Mouse (Mus musculus): ENCODE results near the gene Gng13.

Gene Gng13

DNA sequence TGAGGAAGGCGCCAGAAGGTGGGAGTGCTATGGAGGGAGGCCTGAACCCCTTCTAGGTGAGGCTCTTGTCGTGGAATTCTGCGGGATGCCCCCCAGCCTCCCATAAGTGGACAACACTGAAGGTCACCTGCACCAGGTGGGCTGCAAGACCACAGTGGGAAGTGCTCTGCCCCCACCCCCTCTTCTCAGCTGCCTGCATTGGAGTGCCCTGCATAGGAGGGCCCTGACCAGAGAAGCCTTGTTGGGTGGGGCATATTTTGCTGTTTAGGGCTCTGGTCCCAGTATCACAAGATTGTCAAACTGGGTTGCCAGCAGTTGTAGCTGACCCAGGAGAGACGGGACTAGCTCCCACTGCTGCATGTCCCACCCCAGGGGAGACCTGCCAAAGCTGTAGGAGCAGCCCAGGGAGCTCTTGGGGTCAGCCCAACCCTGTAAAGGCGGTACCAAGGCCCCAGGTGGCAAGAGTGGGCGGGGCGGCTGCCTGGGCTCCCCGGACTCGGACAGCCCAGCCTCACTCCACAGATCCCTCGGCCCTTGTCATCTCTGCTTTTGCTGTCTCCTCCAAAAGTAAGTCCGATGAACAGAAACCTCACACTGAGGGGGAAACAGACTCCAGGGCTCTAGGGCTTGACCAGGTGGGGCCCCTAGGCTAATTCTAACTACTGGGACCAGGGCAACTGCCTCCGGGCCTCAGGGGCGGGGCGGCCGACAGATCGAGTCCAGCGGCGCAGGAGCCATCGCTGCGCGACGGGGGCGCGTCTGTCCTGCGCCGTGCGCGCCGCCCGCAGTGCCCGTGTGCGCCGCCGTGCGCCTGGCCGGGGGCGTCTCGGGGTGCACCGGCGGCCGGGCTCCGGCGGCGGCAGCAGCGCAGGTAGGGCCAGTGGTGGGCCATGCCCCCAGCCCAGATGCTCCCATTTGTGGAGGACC is at the start of gene Gng13:
Gene Gng13 (plus strand): TSS at position 461 of the 927 bp plus-strand sequence.
- peak; percentile 45 for DNase-seq (ENCODE audit: low read depth, low spot score)

DNA sequence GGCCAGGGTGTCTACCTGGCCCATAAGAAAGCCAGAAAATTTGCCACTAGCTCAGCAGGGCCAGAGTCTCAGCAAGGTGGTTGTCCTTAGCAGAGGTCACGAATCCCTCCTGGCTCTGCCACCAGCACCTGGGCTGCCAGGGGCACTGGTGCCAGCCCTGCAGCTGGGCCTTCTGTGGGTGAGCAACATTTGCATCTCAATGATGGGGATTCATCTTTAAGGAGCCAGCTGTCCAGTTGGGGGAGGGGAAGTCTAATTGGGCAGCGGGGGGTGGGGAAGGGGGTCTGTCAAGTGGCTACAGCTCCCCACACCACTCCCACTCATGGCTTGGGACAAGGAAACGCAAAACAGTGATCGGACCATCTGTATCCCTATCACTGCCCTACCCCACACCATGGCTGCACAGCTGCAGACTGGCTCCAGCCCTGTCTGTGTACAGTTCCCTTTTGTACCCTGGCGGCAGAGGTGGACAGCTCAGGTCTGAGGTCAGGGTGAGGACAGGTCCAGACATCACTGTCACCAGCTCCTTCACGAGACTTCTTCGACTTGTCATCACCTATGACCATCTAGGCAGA is 48.4 kb upstream of the Gng13 start:
- DNase-seq (ENCODE audit: low read depth, low spot score): no peak

DNA sequence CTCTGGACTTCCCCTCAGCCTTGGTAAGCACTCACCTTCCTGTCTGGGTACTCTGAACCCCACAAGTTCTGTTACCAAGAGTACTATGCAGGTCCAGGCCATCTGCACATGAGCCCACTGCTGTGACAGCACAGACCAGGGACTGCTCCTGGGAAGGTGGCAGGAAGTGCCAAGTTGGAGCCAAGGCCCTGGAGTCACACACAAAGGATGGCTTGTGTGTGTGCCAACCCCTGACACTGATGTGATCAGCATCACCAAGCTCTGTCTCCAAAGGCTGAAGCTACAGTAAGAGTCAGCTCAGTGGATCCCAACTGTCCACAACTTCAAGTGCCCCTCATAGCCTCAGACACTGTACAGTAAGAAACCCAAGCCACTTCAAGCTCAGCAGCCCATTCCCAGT is 44.0 kb upstream of the Gng13 start:
- peak; percentile 83 for DNase-seq (ENCODE audit: low read depth, low spot score)

DNA sequence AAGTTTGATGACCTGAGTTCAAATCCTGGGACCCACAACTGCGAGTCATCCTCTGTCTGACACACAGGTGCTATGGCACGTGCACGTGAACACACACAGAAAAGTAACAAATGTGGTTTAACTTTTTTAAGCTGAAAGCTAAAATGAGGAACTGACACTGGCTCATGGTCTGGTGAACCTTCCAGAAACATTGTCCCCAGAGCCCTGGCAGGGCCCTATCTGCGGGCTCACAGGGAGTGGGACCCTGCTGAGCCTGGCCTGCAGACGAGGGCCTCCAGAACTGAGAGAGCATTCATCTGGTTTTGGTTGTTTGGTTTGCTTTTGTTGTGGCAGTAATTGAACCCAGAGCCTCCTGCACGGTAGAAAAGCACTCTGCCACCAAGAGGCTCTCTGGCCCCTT is 39.0 kb upstream of the Gng13 start:
- DNase-seq (ENCODE audit: low read depth, low spot score): no peak

DNA sequence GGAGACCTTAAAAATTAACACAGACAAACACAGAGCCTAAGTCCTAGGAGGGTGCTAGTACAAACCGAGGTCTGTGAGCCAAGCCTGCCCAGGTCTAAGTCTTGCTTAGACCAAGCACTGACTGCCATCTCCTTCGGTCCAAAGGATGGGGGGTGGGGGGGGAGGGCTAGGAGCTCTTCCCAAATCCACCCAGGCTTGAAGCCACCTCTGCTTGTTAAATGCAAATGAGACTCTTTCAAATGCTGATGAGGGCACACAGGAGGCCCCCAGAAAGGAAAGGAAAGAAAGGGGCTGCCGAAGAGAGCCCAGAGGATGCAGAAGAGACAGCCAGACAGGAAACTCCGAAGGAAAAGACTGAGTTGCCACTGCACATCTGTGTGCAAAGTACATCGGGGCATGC is 37.2 kb upstream of the Gng13 start:
- DNase-seq (ENCODE audit: low read depth, low spot score): no peak

DNA sequence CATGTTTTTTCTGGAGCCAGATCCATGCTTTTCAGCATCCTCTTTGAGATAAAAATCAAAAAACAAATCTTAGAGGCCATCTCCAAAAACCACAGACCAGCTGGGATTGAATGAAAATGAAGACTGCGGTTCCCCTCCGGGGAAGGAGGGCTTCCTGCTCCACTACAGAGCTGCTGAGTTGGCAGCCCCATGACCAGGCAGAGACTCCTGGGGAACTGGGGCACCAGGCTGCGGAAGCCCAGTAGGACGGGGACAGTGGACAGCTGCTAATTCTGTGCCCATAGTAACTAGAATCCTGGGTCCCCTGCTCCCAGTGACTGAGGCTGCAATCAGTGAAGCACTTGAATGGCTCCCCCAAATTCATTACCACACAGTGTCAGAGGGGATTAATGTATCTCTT is 35.3 kb upstream of the Gng13 start:
- DNase-seq (ENCODE audit: low read depth, low spot score): no peak

DNA sequence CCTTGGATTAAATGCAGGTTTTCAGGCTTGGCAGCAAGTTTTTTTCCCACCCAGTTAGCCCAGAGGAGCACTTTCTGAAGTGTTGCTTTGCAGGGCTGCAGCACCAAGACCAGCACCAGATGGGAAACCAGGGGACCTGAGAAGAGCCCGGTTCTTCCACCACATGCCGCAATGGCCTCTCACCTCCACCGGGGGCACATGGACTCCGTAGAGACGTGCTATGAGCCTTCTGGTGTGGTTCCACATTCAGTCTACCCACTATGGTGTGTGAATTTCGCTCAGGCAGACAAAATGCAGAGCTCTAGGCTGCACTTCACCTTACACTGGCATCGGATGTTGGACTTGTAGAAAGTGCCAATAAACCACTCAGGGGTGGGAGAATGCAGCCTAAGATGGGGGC is 30.6 kb upstream of the Gng13 start:
- no peak for DNase-seq (ENCODE audit: low read depth, low spot score)

DNA sequence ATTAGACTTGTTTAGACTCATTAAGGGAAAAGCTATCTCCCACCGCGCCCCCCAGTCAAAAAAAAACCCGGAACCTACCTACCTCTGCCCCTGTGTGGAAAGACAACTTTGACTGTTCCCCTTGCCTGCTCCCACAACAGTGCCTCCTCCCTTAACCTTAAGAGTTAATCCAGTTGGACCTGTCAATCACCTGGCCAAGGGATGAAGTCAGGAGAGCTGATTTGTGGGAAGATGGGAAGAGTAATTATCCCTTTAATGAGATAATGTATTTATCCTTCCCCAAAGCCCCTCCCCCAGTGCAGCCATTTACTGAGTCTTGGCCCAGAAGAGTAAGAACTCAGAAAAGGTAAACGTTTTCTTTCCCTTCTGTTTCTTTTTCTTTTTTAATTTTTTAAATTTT is 28.0 kb upstream of the Gng13 start:
- no peak for DNase-seq (ENCODE audit: low read depth, low spot score)

DNA sequence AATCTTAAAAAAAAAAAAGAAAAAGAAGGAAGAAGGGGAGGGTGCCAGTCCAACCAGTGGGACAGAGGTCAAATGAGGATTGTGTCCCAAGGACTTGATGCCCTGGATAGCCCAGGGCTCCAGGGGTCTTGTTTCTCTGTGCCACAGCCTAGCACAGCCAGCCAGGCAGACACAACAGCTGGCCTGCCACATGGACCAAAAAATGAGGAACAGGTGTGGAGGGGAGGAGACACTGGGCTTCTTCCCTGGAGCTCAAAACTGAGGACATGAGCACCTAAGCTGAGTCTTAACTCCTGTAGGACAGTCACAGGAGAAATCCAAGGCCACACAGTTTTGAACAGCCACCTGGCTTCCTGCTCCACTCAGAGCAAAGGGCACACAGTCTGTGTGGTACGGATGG is 20.7 kb upstream of the Gng13 start:
- no peak for DNase-seq (ENCODE audit: low read depth, low spot score)

DNA sequence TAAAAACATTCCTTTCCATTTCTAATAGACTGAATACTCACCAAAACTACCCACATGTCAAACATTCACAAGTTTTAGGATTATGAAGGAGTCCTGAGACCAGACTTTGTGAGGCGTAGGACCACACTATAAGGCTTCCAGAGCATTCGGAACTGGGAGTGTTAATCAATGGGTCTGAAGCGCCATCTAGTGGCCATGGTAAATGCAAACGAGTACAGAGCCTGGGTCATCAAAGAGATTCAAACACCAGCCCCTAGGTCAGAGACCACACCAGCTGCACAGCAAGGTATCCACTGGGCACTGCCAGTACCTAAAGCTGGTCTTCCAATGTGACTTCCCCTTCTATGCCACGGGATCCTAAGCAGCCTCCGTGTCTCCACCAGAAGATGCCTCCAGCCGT is 18.5 kb upstream of the Gng13 start:
- DNase-seq (ENCODE audit: low read depth, low spot score): peak; percentile 87

DNA sequence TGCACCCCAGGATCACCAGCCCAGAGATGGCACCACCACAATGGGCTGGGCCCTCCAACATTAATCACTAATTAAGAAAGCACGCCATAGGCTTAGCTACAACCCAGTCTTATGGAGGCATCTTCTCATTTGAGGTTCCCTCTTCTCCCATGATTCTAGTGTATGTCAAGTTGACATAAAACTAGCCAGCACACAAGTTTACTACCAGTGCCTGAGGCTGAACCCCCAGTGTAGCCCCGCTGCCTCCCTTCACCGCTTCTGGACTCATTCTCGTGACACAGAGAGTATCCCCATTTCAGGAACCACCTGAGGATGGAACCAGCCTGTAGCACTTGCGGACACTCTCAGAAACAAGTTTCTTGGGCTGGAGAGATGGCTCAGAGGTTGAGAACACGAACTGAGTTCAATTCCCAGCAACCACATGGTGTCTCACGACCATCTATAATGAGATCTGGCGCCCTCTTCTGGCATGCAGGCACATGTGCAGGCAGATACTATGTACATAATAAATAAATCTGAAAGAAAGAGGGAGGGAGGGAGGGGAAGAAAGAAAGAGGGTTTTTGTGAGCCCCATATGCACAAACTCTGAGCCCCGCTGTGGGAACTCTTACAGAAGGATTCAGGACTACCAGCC is 16.0 kb upstream of the Gng13 start:
- no peak for DNase-seq (ENCODE audit: low read depth, low spot score)

DNA sequence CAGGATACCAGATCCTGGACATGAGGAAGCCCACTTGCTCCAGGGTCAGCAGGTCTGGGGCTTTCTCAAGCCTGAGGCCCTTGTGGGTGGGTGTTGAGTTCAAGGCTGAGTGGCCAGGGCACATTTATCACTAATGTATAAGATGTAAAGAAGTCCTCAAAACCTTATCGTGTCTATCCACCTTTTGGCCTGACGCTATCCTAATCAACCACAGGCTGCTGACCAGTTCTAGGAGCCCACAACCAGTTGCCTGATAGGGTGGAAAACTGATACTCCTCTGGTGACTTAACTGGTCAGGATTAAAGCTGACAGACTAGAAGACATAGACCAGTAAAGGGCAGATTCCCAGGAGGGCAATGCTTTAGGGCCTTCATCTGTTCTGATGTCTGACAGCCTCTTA is 7.0 kb upstream of the Gng13 start:
- DNase-seq (ENCODE audit: low read depth, low spot score): no peak

DNA sequence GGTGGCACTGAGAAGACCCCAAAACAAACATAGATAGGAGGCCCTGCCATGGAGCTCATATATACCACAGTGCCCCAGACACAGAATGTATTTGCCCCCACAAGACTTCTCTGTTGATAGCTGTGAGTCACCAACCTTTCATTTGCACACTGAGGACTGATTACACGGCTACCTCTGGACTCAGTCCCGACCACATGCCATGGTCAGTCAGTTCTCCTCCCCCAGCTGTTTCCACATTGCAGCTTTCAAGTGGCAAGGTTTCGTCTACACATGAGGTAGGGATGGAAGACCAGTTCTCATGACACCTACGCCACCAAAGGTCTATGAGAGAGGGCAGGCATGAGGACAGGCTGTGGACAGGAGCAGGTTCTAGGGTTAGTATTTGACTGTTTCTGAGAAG is 5.8 kb upstream of the Gng13 start:
- no peak for DNase-seq (ENCODE audit: low read depth, low spot score)

DNA sequence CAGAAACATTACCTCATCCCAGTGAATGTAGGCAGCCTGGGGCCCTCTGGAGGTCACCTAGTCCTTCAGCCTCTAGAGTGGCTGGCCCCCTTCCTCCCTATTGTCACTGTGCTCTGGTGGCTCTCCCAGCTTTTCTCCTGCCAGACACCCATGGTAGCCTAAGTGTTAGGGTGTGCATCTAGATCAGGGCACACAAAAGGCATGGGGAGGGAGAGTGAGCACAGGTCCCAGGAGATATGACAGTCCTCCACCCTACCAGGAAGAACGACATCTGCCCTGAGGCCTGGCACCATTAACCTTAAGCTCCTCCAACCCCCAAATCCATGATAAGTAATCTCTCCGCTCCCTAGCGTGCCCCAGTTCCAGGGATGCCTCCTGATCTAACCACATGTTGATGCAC is 1.3 kb upstream of the Gng13 start:
- DNase-seq (ENCODE audit: low read depth, low spot score): no peak

DNA sequence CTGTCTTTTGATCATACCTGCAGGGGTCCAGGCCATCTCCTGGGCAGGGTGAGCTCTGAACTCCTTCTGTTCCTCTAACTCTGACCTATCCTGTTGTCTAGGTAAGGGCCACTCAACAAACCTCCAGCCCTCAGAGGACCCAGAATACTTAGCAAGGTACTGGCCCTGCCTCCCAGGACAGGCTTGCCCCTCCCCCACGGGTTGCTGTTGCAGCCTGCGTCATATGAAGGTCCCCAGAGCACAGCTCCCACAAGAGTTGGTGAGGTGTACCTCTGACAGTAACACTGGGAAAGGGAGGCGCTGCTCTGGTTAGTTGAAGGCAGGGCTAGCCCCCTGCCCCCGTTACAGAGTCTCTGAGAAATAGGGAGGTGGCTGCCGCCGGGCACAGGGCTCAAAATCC is 841 bp upstream of the Gng13 start:
- no peak for DNase-seq (ENCODE audit: low read depth, low spot score)

DNA sequence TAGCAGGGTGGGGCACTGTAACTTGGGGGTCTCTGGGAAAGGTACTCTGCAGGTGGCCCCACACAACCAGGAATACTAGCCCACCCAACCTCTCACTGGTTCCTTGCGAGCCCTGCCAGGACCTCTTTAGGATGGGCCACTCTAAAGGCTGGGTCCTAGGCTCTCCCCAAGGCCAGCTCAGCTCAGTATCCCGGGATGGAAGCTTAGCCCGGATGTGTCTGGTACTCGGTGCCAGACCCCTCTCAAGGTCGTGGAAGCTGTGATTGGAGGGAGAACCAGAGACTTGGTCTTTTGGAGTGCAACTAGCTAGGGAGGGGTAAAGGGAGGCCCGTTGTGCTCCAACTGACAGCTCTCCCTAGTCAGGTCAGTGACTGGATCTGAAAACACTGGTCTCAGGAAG is 720 bp downstream of the Gng13 start:
- DNase-seq (ENCODE audit: low read depth, low spot score): no peak

DNA sequence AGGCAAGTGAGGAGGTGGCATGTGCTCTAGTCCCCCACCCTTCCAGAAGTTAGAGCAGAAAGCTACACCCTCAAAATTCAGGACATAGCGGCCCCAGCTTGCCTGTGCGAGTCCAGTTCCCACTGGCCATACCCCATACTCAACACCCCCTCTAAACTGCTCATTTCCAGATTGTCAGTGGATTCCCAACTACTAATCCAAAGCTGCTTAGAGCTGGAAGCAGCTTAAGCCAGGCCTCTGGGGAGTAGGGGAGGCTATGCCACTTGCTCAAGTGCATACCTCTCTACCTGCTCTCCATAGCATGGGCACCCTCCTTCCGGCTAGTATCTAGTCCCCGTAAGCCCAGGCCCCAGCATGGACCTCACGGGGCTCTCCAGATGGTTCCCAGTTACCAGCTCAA is 4.5 kb downstream of the Gng13 start:
- no peak for DNase-seq (ENCODE audit: low read depth, low spot score)

DNA sequence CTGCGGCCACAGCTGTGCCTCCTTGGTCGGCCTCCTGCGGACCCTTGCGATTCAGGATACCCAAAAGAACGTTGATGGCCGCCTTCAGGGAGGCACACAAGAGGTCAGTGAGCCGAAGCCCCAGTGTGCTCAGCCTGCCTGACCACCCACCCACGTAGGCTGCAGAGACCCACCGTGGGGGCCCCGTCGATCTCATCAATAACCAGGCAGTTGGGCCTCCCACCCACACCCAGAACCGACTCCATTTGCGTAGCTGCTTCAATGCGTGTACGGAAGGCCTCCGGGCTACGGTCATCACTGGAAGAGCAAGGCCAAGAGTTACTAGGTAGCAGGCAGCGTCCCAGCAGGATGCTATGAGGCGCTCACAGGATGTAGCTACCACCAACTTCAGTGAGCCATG is 6.5 kb downstream of the Gng13 start:
- DNase-seq (ENCODE audit: low read depth, low spot score): no peak

DNA sequence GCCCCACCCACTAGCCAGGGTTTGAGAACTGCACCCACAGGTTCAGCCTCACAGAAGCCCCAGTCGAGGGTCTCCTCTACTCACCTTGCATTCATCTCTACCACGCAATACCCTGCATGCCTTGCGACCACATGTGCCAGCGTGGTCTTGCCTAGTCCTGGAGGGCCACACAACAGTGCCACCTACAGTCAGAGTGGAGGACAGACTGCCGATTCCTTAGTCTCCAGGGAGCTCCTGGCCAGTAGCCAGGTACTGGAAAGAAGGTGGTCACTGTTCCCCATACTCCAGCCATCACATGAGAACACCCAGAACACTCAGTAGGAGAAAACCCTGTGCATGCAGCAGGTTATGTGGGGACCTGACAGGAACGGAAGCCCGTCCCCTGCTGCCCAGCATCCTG is 6.9 kb downstream of the Gng13 start:
- DNase-seq (ENCODE audit: low read depth, low spot score): peak; percentile 39

DNA sequence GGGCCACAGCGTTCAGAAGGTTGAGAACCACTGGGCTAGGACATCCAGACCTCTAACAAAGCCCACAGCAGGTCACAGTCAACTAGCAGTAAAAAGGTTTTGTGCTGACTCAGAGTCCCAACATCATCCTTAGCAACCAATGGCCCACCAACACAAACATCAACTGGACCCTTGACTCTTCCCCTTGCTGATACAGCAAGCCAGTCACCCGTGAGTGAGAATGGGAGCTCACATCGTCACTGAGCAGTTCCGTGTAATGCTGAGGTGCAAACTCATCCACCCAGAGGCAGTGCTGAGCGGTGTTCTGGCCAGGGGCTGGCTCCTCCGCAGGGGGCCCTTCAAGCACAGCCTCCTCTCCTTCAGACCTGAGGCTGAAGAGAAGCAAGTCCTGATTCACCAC is 8.3 kb downstream of the Gng13 start:
- no peak for DNase-seq (ENCODE audit: low read depth, low spot score)

DNA sequence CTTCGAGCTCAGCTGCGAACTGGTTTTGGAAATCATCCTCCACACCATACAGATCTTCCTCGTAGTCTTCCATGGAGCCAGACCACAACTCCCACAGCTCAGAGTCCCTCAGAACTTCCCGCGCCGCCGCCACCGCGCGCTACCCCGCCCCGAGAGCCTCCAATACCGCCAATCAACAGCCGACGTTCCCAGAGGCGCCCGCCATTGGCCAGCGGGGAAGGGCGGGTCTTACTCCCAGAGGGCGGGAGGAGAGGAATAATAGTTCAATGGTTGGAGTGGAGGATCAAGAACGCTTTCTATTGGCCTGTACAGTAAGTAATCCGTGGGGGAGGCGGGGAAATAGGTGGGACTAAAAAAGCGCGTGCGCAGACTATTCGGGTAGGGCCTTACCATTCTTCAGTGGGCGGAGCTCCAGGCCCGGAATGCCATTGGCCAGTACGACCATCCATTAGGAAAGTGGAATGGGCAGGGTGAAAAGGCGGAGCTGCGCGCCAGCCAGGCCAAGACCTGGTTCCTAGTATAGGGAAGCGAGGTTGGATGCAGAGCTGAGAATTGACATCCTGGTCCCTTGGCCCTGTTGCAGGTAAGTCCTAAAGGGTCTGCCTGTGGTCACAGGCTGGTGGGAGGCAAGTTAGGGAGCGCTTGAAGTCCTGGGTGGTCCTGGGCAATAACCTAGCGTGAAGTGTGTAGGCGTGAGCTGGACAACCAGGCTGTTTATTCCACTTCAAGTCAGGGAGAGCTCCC is 10.5 kb downstream of the Gng13 start, which contains the start of the genes Chtf18 and Rpusd1:
Gene Chtf18 (minus strand): TSS at position 155 of the 744 bp plus-strand sequence.
Gene Rpusd1 (plus strand): TSS at position 406 of the 744 bp plus-strand sequence.
- peak; percentile 100 for DNase-seq (ENCODE audit: low read depth, low spot score)

DNA sequence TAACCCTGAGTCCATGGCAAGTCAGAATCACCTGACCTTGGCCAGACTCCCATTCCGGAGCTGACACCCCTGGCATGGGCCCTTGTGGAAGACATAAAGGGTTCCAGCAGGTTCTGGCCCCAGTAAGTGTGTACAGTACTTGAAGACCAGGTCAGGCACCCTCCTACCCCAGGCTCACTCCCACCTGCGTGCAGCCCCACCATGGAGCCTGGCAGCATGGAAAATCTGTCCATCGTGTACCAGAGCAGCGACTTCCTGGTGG is 11.0 kb downstream of the Gng13 start:
- DNase-seq (ENCODE audit: low read depth, low spot score): no peak

Data from brain, adult 2 months (tissue).